Mouse (Mus musculus): Measurements from ENCODE around the gene Zscan4d. TPM values are rescaled to one million over a fixed set of nuclear protein-coding genes. Genes with fewer than 3 reads are reported as not detected.

Gene Zscan4d
- total RNA-seq (2023), result not detected

GRCm38 (mm10) chr7:11166059-11166458 lies at the start of gene Zscan4d:
Zscan4d (minus strand) TSS chr7:11166159.

Other genes with a start within 250 kb of the Zscan4d start
- not detected for gene Zscan4c, start 160.4 kb downstream of the Zscan4d start, total RNA-seq (2023)
- gene Zscan4-ps1, start 96.5 kb downstream of the Zscan4d start, total RNA-seq (2023), result not detected
- gene Zscan4e, start 144.5 kb upstream of the Zscan4d start, total RNA-seq (2023), result not detected
- not detected for gene Zscan4f, start 231.8 kb upstream of the Zscan4d start, total RNA-seq (2023)